Mouse (Mus musculus): ENCODE results near the gene Mfap3. TPM values are rescaled to one million over a fixed set of nuclear protein-coding genes. Genes with fewer than 3 reads are reported as not detected.

Mfap3 gene
- polyA plus RNA-seq, 2 experiments, result 5.4 to 11.7 TPM

- H3K9ac ChIP-seq (replicated peaks), result no peak overlapping the region
- no peak for ATAC-seq (ENCODE audit: insufficient read depth)
Measured at GRCm38 (mm10) chr11:57524597-57524996, 6.1 kb downstream of the Mfap3 start.

GRCm38 (mm10) chr11:57525900-57526299 is 7.4 kb downstream of the Mfap3 start:
- Histone ChIP-seq H3K27ac (no peak overlapping the region), H3K4me3 (ENCODE audit: insufficient read depth in 1 of 2, low read depth in 2 of 2, low read length in 2 of 2) (no peak overlapping the region), H3K36me3 (replicated peaks; ENCODE audit: control insufficient read depth, insufficient read depth, low read depth) (no peaks in the 10 kb centered on the region; the same call in 1 of the 2 replicates), H3K9ac (replicated peaks) (no peak overlapping the region), H3K9me3 (ENCODE audit: control insufficient read depth, low read length) (no peaks in the 10 kb centered on the region), H3K27me3 (ENCODE audit: control insufficient read depth, insufficient read depth, low read length) (no peaks in the 10 kb centered on the region), H3K4me2 (ENCODE audit: low read depth) (no peak overlapping the region), H3K4me1 (replicated peaks; ENCODE audit: control insufficient read depth in 2 of 2, insufficient read depth in 2 of 2, low read length in 1 of 2) (no peaks in the 10 kb centered on the region)
- no peak for ATAC-seq (ENCODE audit: insufficient read depth)
- DNase-seq (ENCODE audit: low read depth in 3 of 3, low spot score in 3 of 3), result no peak
- 62% methylated on average over 3 of the region's 3 CpGs for WGBS (ENCODE audit: insufficient replicate concordance)
- TF ChIP-seq EP300 (IDR thresholded peaks at IDR 0.05; ENCODE audit: low read depth) (no peak), CTCF (IDR thresholded peaks at IDR 0.05; ENCODE audit: low read depth) (no peak)

More at GRCm38 (mm10) chr11:57524597-57524996, 6.1 kb downstream of the Mfap3 start:
- H3K4me1 ChIP-seq (replicated peaks; ENCODE audit: control insufficient read depth in 2 of 2, insufficient read depth in 2 of 2, low read length in 1 of 2), result no peaks in the 10 kb centered on the region
- no peak for DNase-seq (ENCODE audit: low read depth in 3 of 3, low spot score in 3 of 3)
- no peaks in the 10 kb centered on the region for H3K27me3 ChIP-seq (ENCODE audit: control insufficient read depth, insufficient read depth, low read length)
- no peak overlapping the region for H3K4me3 ChIP-seq (ENCODE audit: insufficient read depth in 1 of 2, low read depth in 2 of 2, low read length in 2 of 2)
- TF ChIP-seq EP300 (IDR thresholded peaks at IDR 0.05; ENCODE audit: low read depth), result no peak
- no peak for TF ChIP-seq CTCF (IDR thresholded peaks at IDR 0.05; ENCODE audit: low read depth)
- H3K4me2 ChIP-seq (ENCODE audit: low read depth), result no peak overlapping the region
- H3K27ac ChIP-seq, result no peak overlapping the region
- H3K9me3 ChIP-seq (ENCODE audit: control insufficient read depth, low read length), result no peaks in the 10 kb centered on the region
- H3K36me3 ChIP-seq (replicated peaks; ENCODE audit: control insufficient read depth, insufficient read depth, low read depth), result no peaks in the 10 kb centered on the region; the same call in 1 of the 2 replicates

GRCm38 (mm10) chr11:57527506-57527905 is 9.0 kb downstream of the Mfap3 start:
- Histone ChIP-seq H3K4me3 (ENCODE audit: insufficient read depth in 1 of 2, low read depth in 2 of 2, low read length in 2 of 2) (no peak overlapping the region), H3K27ac (no peak overlapping the region), H3K27me3 (ENCODE audit: control insufficient read depth, insufficient read depth, low read length) (no peaks in the 10 kb centered on the region), H3K4me1 (replicated peaks; ENCODE audit: control insufficient read depth in 2 of 2, insufficient read depth in 2 of 2, low read length in 1 of 2) (no peaks in the 10 kb centered on the region), H3K9me3 (ENCODE audit: control insufficient read depth, low read length) (no peaks in the 10 kb centered on the region), H3K36me3 (replicated peaks; ENCODE audit: control insufficient read depth, insufficient read depth, low read depth) (no peaks in the 10 kb centered on the region; the same call in 1 of the 2 replicates), H3K9ac (replicated peaks) (no peak overlapping the region), H3K4me2 (ENCODE audit: low read depth) (no peak overlapping the region)
- WGBS (ENCODE audit: insufficient replicate concordance), result 58% methylated on average over 4 of the region's 4 CpGs
- no peak for DNase-seq (ENCODE audit: low read depth in 3 of 3, low spot score in 3 of 3)
- no peak for TF ChIP-seq CTCF (IDR thresholded peaks at IDR 0.05; ENCODE audit: low read depth)
- no peak for TF ChIP-seq EP300 (IDR thresholded peaks at IDR 0.05; ENCODE audit: low read depth)
- ATAC-seq (ENCODE audit: insufficient read depth), result no peak

GRCm38 (mm10) chr11:57529111-57529510 is 10.6 kb downstream of the Mfap3 start:
- ATAC-seq (ENCODE audit: insufficient read depth) (no peak), DNase-seq (ENCODE audit: low read depth in 3 of 3, low spot score in 3 of 3) (no peak)
- no peak overlapping the region for H3K9ac ChIP-seq (replicated peaks)
- no peak overlapping the region for H3K4me3 ChIP-seq (ENCODE audit: insufficient read depth in 1 of 2, low read depth in 2 of 2, low read length in 2 of 2)
- TF ChIP-seq CTCF (IDR thresholded peaks at IDR 0.05; ENCODE audit: low read depth) (no peak), EP300 (IDR thresholded peaks at IDR 0.05; ENCODE audit: low read depth) (no peak)
- no peak overlapping the region for H3K27ac ChIP-seq
- no peaks in the 10 kb centered on the region for H3K27me3 ChIP-seq (ENCODE audit: control insufficient read depth, insufficient read depth, low read length)
- WGBS (ENCODE audit: insufficient replicate concordance), result 68% methylated on average over 3 of the region's 3 CpGs
- no peaks in the 10 kb centered on the region; the same call in 1 of the 2 replicates for H3K36me3 ChIP-seq (replicated peaks; ENCODE audit: control insufficient read depth, insufficient read depth, low read depth)
- no peaks in the 10 kb centered on the region for H3K4me1 ChIP-seq (replicated peaks; ENCODE audit: control insufficient read depth in 2 of 2, insufficient read depth in 2 of 2, low read length in 1 of 2)
- no peaks in the 10 kb centered on the region for H3K9me3 ChIP-seq (ENCODE audit: control insufficient read depth, low read length)
- no peak overlapping the region for H3K4me2 ChIP-seq (ENCODE audit: low read depth)

GRCm38 (mm10) chr11:57531300-57531950 is 13.0 kb downstream of the Mfap3 start:
- Histone ChIP-seq H3K9ac (replicated peaks) (no peak overlapping the region), H3K4me3 (ENCODE audit: insufficient read depth in 1 of 2, low read depth in 2 of 2, low read length in 2 of 2) (no peak overlapping the region), H3K36me3 (replicated peaks; ENCODE audit: control insufficient read depth, insufficient read depth, low read depth) (no peaks in the 10 kb centered on the region; the same call in 1 of the 2 replicates), H3K9me3 (ENCODE audit: control insufficient read depth, low read length) (no peaks in the 10 kb centered on the region), H3K4me2 (ENCODE audit: low read depth) (no peak overlapping the region), H3K27ac (no peak overlapping the region), H3K27me3 (ENCODE audit: control insufficient read depth, insufficient read depth, low read length) (no peaks in the 10 kb centered on the region), H3K4me1 (replicated peaks; ENCODE audit: control insufficient read depth in 2 of 2, insufficient read depth in 2 of 2, low read length in 1 of 2) (no peaks in the 10 kb centered on the region)
- TF ChIP-seq CTCF (IDR thresholded peaks at IDR 0.05; ENCODE audit: low read depth) (no peak), EP300 (IDR thresholded peaks at IDR 0.05; ENCODE audit: low read depth) (no peak)
- WGBS (ENCODE audit: insufficient replicate concordance), result 45% methylated on average over 11 of the region's 11 CpGs
- ATAC-seq (ENCODE audit: insufficient read depth) (no peak), DNase-seq (ENCODE audit: low read depth in 3 of 3, low spot score in 3 of 3) (no peak)

Measured in liver, embryonic 14.5 days (tissue).